Mouse (Mus musculus): ENCODE data around the gene Nedd9. TPM values are rescaled to one million over a fixed set of nuclear protein-coding genes. Genes with fewer than 3 reads are reported as not detected.

The Nedd9 gene
- total and polyA plus RNA-seq, 3 experiments: 41.3 to 48.7 (median 42.5) TPM

- no peaks in the 10 kb centered on the region for H3K27me3 ChIP-seq (replicated peaks)
- no peak overlapping the region for H3K9ac ChIP-seq (ENCODE audit: insufficient read depth, low read depth)
- DNase-seq (ENCODE audit: extremely low read depth): peak; percentile 51
- TF ChIP-seq BHLHE40 (IDR thresholded peaks at IDR 0.05; ENCODE audit: low read depth, low read length): peak; percentile 38
- peak; percentile 66 for TF ChIP-seq ELF1 (IDR thresholded peaks at IDR 0.05; ENCODE audit: low read depth, low read length)
- TF ChIP-seq GABPA (IDR thresholded peaks at IDR 0.05; ENCODE audit: insufficient replicate concordance, low read depth, low read length): no peak
- no peak for TF ChIP-seq USF2 (conservative IDR thresholded peaks at IDR 0.05; ENCODE audit: low read depth, low read length)
- peak; percentile 50; the same call in 1 of the 2 replicates for TF ChIP-seq JUN (IDR thresholded peaks at IDR 0.05; ENCODE audit: insufficient read depth, low read depth, low read length)
- no peak for TF ChIP-seq MAFK (IDR thresholded peaks at IDR 0.05; ENCODE audit: insufficient replicate concordance, low read length)
- no peak for TF ChIP-seq MYC (IDR thresholded peaks at IDR 0.05; ENCODE audit: low read depth, low read length)
- no peak for TF ChIP-seq POLR2A (IDR thresholded peaks at IDR 0.05; ENCODE audit: low read depth, low read length)
- peak; percentile 88 for TF ChIP-seq IRF4 (IDR thresholded peaks at IDR 0.05; ENCODE audit: low read depth, low read length)
- no peak for TF ChIP-seq MAX (IDR thresholded peaks at IDR 0.05; ENCODE audit: low read length)
- peak; percentile 62; the same call in 1 of the 2 replicates for TF ChIP-seq JUND (conservative IDR thresholded peaks at IDR 0.05; ENCODE audit: low read depth, low read length)
- no peak for TF ChIP-seq TBP (conservative IDR thresholded peaks at IDR 0.05; ENCODE audit: low read depth, low read length)
- no peak for TF ChIP-seq KAT2A (IDR thresholded peaks at IDR 0.05; ENCODE audit: insufficient replicate concordance, low read length)
- no peak for TF ChIP-seq TCF12 (IDR thresholded peaks at IDR 0.05; ENCODE audit: low read depth, low read length)
- no peak for TF ChIP-seq CHD1 (IDR thresholded peaks at IDR 0.05; ENCODE audit: low read depth, low read length)
- no peak for TF ChIP-seq SIN3A (IDR thresholded peaks at IDR 0.05; ENCODE audit: low read length)
- TF ChIP-seq NELFE (IDR thresholded peaks at IDR 0.05; ENCODE audit: low read depth, low read length): no peak
- TF ChIP-seq NRF1 (IDR thresholded peaks at IDR 0.05; ENCODE audit: low read depth, low read length): no peak
- no peak for TF ChIP-seq PAX5 (IDR thresholded peaks at IDR 0.05; ENCODE audit: low read length)
- no peak for TF ChIP-seq ZC3H11A (IDR thresholded peaks at IDR 0.05; ENCODE audit: low read depth, low read length)
- no peak for TF ChIP-seq ZNF384 (IDR thresholded peaks at IDR 0.05; ENCODE audit: low read depth, low read length)
- no peak for TF ChIP-seq CHD2 (IDR thresholded peaks at IDR 0.05; ENCODE audit: low read length)
- no peak for TF ChIP-seq MXI1 (IDR thresholded peaks at IDR 0.05; ENCODE audit: low read depth, low read length)
- no peak for TF ChIP-seq ZKSCAN1 (IDR thresholded peaks at IDR 0.05; ENCODE audit: borderline replicate concordance, low read depth, low read length)
- peak; percentile 47 for TF ChIP-seq ETS1 (conservative IDR thresholded peaks at IDR 0.05; ENCODE audit: low read depth, low read length)
- no peak for TF ChIP-seq SMC3 (IDR thresholded peaks at IDR 0.05; ENCODE audit: low read depth, low read length)
- TF ChIP-seq MAZ (IDR thresholded peaks at IDR 0.05; ENCODE audit: low read depth, low read length): no peak
- TF ChIP-seq CTCF (conservative IDR thresholded peaks at IDR 0.05 in 1 of 2, IDR thresholded peaks at IDR 0.05 in 1 of 2; ENCODE audit: low read depth in 2 of 2, low read length in 2 of 2): no peak
- no peak for TF ChIP-seq HCFC1 (IDR thresholded peaks at IDR 0.05; ENCODE audit: low read depth, low read length)
- TF ChIP-seq E2F4 (IDR thresholded peaks at IDR 0.05; ENCODE audit: insufficient replicate concordance, low read depth, low read length): no peak
- TF ChIP-seq UBTF (IDR thresholded peaks at IDR 0.05; ENCODE audit: low read depth, low read length): no peak
- TF ChIP-seq RCOR1 (conservative IDR thresholded peaks at IDR 0.05; ENCODE audit: low read depth, low read length): no peak
- no peak for TF ChIP-seq ZMIZ1 (IDR thresholded peaks at IDR 0.05; ENCODE audit: low read depth, low read length)
- TF ChIP-seq POLR2AphosphoS2 (IDR thresholded peaks at IDR 0.05; ENCODE audit: low read depth, low read length): no peak
- TF ChIP-seq RAD21 (IDR thresholded peaks at IDR 0.05; ENCODE audit: low read depth, low read length): no peak
- TF ChIP-seq EP300 (IDR thresholded peaks at IDR 0.05; ENCODE audit: low read length): peak; percentile 85
- TF ChIP-seq USF1 (IDR thresholded peaks at IDR 0.05; ENCODE audit: low read depth, low read length): no peak
- TF ChIP-seq MEF2A (IDR thresholded peaks at IDR 0.05; ENCODE audit: borderline replicate concordance, low read depth, low read length): peak; percentile 58; the same call in 1 of the 2 replicates
- no peak overlapping the region for H3K4me3 ChIP-seq (replicated peaks in 1 of 3; ENCODE audit: low read depth in 2 of 3, low read length in 2 of 3, poor library complexity in 1 of 3)
- no peaks in the 10 kb centered on the region for H3K79me2 ChIP-seq (replicated peaks; ENCODE audit: control insufficient read depth, extremely low read depth, insufficient read depth, poor library complexity, severe bottlenecking)
- dilution Hi-C loops (cut with MboI; ENCODE audit: extremely low pct_ligation_motif_present, extremely low pct_unique_long_range_greater_than_20kb, low sequenced_read_pairs): no loop called here
- H3K9me3 ChIP-seq (replicated peaks; ENCODE audit: low read length): no peaks in the 10 kb centered on the region
- H3K4me2 ChIP-seq (ENCODE audit: insufficient read depth, low read depth, poor library complexity, severe bottlenecking): peak overlapping the region; percentile 52; the same call in 1 of the 2 replicates
- H3K27ac ChIP-seq (ENCODE audit: insufficient read depth, low read depth): peak overlapping the region; percentile 53; the same call in 1 of the 2 replicates
- H3K4me1 ChIP-seq (ENCODE audit: control insufficient read depth in 1 of 2, insufficient read depth in 2 of 2): peaks cover 8 to 41% of the 10 kb centered on the region in 2 experiments
- in situ Hi-C loops (cut with MboI; ENCODE audit: low pct_ligation_motif_present, low pct_unique_long_range_greater_than_20kb, low sequenced_read_pairs): no loop called here
- H3K36me3 ChIP-seq (replicated peaks in 1 of 2; ENCODE audit: control insufficient read depth in 1 of 2, insufficient read depth in 1 of 2, low read length in 1 of 2): no peaks in the 10 kb centered on the region
These were observed 34.1 kb upstream of the Nedd9 start for GRCm38 (mm10) chr13:41521296-41521695.
